Mouse (Mus musculus) heart, embryonic 12.5 days (tissue): ENCODE data around the gene Ccr3. TPM values are rescaled to one million over a fixed set of nuclear protein-coding genes. Genes with fewer than 3 reads are reported as not detected.
A peak's percentile ranks its signal among the peaks of the same experiment; 100 is the strongest.

Experiments
- ATAC-seq: fragments of 200-750 bp; cut with Nextera tagmentation; 2 replicates; pipeline ENCODE4 v1.8.0; 2017; ENCODE audit warnings: moderate TSS enrichment, moderate library complexity; ENCODE audit not compliant: insufficient number of reproducible peaks, low FRiP score
- H3K27ac ChIP-seq: fragments of 300-500 bp; sonication (generic); 2 replicates; pipeline ENCODE4 v1.5.1; 2016; ENCODE audit warnings: mild to moderate bottlenecking, moderate library complexity; ENCODE audit not compliant: poor library complexity, severe bottlenecking
- H3K27me3 ChIP-seq: fragments of 300-500 bp; sonication (generic); replicated peaks from 2 replicates; pipeline ENCODE4 v1.6.1; 2016; ENCODE audit warnings: mild to moderate bottlenecking, moderate library complexity
- H3K36me3 ChIP-seq: fragments of 300-500 bp; sonication (generic); 2 replicates; pipeline ENCODE4 v1.6.1; 2016; ENCODE audit warnings: mild to moderate bottlenecking, moderate library complexity
- H3K4me1 ChIP-seq: fragments of 300-500 bp; sonication (generic); replicated peaks from 2 replicates; pipeline ENCODE4 v1.6.1; 2016; ENCODE audit warnings: mild to moderate bottlenecking
- H3K4me2 ChIP-seq: fragments of 300-500 bp; sonication (generic); 2 replicates; pipeline ENCODE4 v1.6.1; 2016; ENCODE audit warnings: mild to moderate bottlenecking, moderate library complexity
- H3K4me3 ChIP-seq: fragments of 300-500 bp; sonication (generic); 2 replicates; pipeline ENCODE4 v1.5.1; 2016; ENCODE audit warnings: mild to moderate bottlenecking
- H3K9ac ChIP-seq: fragments of 300-500 bp; sonication (generic); 2 replicates; pipeline ENCODE4 v1.6.1; 2016; ENCODE audit warnings: mild to moderate bottlenecking, moderate library complexity
- H3K9me3 ChIP-seq: fragments of 300-500 bp; sonication (generic); replicated peaks from 2 replicates; pipeline ENCODE4 v1.6.1; 2016; ENCODE audit warnings: mild to moderate bottlenecking, moderate library complexity
- WGBS: fragments of 180-500 bp; shearing (Covaris S2); methylation state at CpG from one replicate; pipeline ENCODE4 v1.1.7; 2016; 5-methylcytosine and 5-hydroxymethylcytosine counted together
- polyA plus RNA-seq: library from polyadenylated mRNA; unstranded; fragments of >200 nt; fragmentation: Nextera tagmentation; extraction: Ambion mirVana; gene quantifications from 2 replicates; pipeline ENCODE4 v1.2.1, GENCODE M21; 2016

The Ccr3 gene
- polyA plus RNA-seq, 1 experiment from 2014 or later: 0.05 TPM

GRCm38 (mm10) chr9:123997719-123998118, 24.1 kb upstream of the Ccr3 start:
- no peaks in the 10 kb centered on the region for H3K9me3 ChIP-seq
- ATAC-seq: no peak
- no peak overlapping the region for H3K4me3 ChIP-seq
- WGBS: 36% methylated on average over 3 of the region's 3 CpGs
- no peak overlapping the region for H3K27ac ChIP-seq
- no peaks in the 10 kb centered on the region for H3K36me3 ChIP-seq
- no peaks in the 10 kb centered on the region for H3K27me3 ChIP-seq
- no peak overlapping the region for H3K9ac ChIP-seq
- no peaks in the 10 kb centered on the region for H3K4me1 ChIP-seq
- no peak overlapping the region for H3K4me2 ChIP-seq

GRCm38 (mm10) chr9:123999784-124000183, 22.0 kb upstream of the Ccr3 start:
- Histone ChIP-seq H3K9me3 (no peaks in the 10 kb centered on the region), H3K4me2 (no peak overlapping the region), H3K27me3 (no peaks in the 10 kb centered on the region), H3K36me3 (no peaks in the 10 kb centered on the region), H3K27ac (no peak overlapping the region), H3K4me3 (no peak overlapping the region), H3K9ac (no peak overlapping the region), H3K4me1 (no peaks in the 10 kb centered on the region)
- WGBS: 74% methylated on average over 2 of the region's 2 CpGs
- ATAC-seq: no peak

DNA sequence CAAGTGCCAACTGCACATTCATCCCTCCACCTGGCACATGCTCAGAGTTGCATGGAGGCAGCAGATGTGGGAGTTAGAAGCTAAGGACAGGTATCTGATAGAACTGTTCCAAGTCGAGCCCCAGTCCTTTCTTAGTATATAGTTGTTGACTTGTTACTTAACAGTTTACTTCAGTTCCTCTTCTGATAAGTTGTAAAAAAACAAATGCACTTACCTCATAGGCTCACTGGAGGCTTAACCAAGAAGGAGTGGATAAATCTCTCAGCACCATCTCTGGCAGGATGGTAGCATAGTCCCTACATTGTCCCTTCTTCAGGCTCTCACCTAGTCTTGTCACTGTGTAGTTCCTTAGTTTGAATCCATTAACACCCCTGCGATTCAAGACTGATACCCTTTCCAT, 9.1 kb upstream of the Ccr3 start:
- Histone ChIP-seq H3K4me3 (no peak overlapping the region), H3K27ac (no peak overlapping the region), H3K4me2 (no peak overlapping the region), H3K4me1 (no peaks in the 10 kb centered on the region), H3K27me3 (no peaks in the 10 kb centered on the region), H3K9me3 (no peaks in the 10 kb centered on the region), H3K36me3 (no peaks in the 10 kb centered on the region), H3K9ac (no peak overlapping the region)
- ATAC-seq: no peak
- 59% methylated on average over 2 of the region's 2 CpGs for WGBS

- no peak overlapping the region for H3K9ac ChIP-seq
- 77% methylated on average over 3 of the region's 3 CpGs for WGBS
- no peak overlapping the region for H3K4me2 ChIP-seq
- no peak overlapping the region for H3K4me3 ChIP-seq
- H3K9me3 ChIP-seq: no peaks in the 10 kb centered on the region
- ATAC-seq: no peak
- no peak overlapping the region for H3K27ac ChIP-seq
- H3K4me1 ChIP-seq: no peaks in the 10 kb centered on the region
- H3K36me3 ChIP-seq: no peaks in the 10 kb centered on the region
- H3K27me3 ChIP-seq: no peaks in the 10 kb centered on the region
Observed at GRCm38 (mm10) chr9:124013270-124013669, 8.5 kb upstream of the Ccr3 start.

- Histone ChIP-seq H3K27me3 (no peaks in the 10 kb centered on the region), H3K27ac (no peak overlapping the region), H3K9ac (no peak overlapping the region), H3K4me3 (no peak overlapping the region), H3K4me2 (no peak overlapping the region), H3K4me1 (no peaks in the 10 kb centered on the region), H3K36me3 (no peaks in the 10 kb centered on the region), H3K9me3 (no peaks in the 10 kb centered on the region)
- WGBS: 78% methylated on average over 2 of the region's 2 CpGs
- ATAC-seq: no peak
Observed at GRCm38 (mm10) chr9:124014985-124015652, 6.7 kb upstream of the Ccr3 start.

GRCm38 (mm10) chr9:124016048-124016447, 5.7 kb upstream of the Ccr3 start:
- H3K4me2 ChIP-seq: no peak overlapping the region
- WGBS: 45% methylated on average over 2 of the region's 2 CpGs
- ATAC-seq: no peak

DNA sequence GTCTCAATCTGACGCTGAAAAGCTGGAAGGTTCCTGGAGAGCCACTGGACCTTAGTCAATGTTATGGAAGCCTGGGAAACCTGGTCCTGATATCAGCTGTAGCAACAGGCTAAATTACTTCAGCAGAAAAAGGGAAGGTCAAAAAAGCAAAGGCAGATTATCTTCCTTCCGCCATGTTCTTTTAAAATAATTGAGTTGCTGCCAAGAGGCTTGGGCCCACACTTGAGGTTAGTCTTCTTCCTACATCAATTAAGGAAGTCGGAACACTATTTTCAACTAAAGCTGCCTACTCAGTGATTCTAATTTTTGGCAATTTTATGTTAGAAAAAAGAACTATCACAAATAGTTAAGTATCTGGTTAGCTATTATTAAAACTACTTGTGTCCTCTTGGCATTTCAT, 1.9 kb upstream of the Ccr3 start:
- ATAC-seq: no peak
- 67% methylated on average over 3 of the region's 3 CpGs for WGBS
- Histone ChIP-seq H3K36me3 (no peaks in the 10 kb centered on the region), H3K4me1 (no peaks in the 10 kb centered on the region), H3K27ac (no peak overlapping the region), H3K4me2 (no peak overlapping the region), H3K9me3 (no peaks in the 10 kb centered on the region), H3K9ac (no peak overlapping the region), H3K4me3 (no peak overlapping the region), H3K27me3 (no peaks in the 10 kb centered on the region)

More at GRCm38 (mm10) chr9:124016048-124016447, 5.7 kb upstream of the Ccr3 start:
- Histone ChIP-seq H3K27ac (no peak overlapping the region), H3K9ac (no peak overlapping the region), H3K27me3 (no peaks in the 10 kb centered on the region), H3K9me3 (no peaks in the 10 kb centered on the region), H3K4me3 (no peak overlapping the region), H3K36me3 (no peaks in the 10 kb centered on the region), H3K4me1 (no peaks in the 10 kb centered on the region)

GRCm38 (mm10) chr9:124033345-124033744, 11.6 kb downstream of the Ccr3 start:
- Histone ChIP-seq H3K9me3 (no peaks in the 10 kb centered on the region), H3K27me3 (no peaks in the 10 kb centered on the region), H3K27ac (no peak overlapping the region), H3K9ac (no peak overlapping the region), H3K36me3 (no peaks in the 10 kb centered on the region), H3K4me2 (no peak overlapping the region), H3K4me1 (peaks cover 8% of the 10 kb centered on the region; the same call in 1 of the 2 replicates), H3K4me3 (no peak overlapping the region)
- 45% methylated on average over 1 of the region's 1 CpGs for WGBS
- no peak for ATAC-seq

- Histone ChIP-seq H3K36me3 (no peaks in the 10 kb centered on the region), H3K4me1 (peaks cover 8% of the 10 kb centered on the region; the same call in 1 of the 2 replicates), H3K27me3 (no peaks in the 10 kb centered on the region), H3K27ac (no peak overlapping the region), H3K4me3 (no peak overlapping the region), H3K4me2 (no peak overlapping the region), H3K9me3 (no peaks in the 10 kb centered on the region), H3K9ac (no peak overlapping the region)
- ATAC-seq: peak; percentile 84
- WGBS: 15% methylated on average over 4 of the region's 4 CpGs
Observed at GRCm38 (mm10) chr9:124037707-124038106, 15.9 kb downstream of the Ccr3 start.

- H3K9ac ChIP-seq: no peak overlapping the region
- H3K27me3 ChIP-seq: no peaks in the 10 kb centered on the region
- whole genome bisulfite sequencing: 52% methylated on average over 2 of the region's 2 CpGs
- H3K4me3 ChIP-seq: no peak overlapping the region
- ATAC-seq: no peak; the same call in 1 of the 2 replicates
- H3K9me3 ChIP-seq: no peaks in the 10 kb centered on the region
- H3K4me1 ChIP-seq: peaks cover 8% of the 10 kb centered on the region; the same call in 1 of the 2 replicates
- H3K4me2 ChIP-seq: no peak overlapping the region
- no peaks in the 10 kb centered on the region for H3K36me3 ChIP-seq
- no peak overlapping the region for H3K27ac ChIP-seq
Observed at GRCm38 (mm10) chr9:124038158-124038582, 16.4 kb downstream of the Ccr3 start.

DNA sequence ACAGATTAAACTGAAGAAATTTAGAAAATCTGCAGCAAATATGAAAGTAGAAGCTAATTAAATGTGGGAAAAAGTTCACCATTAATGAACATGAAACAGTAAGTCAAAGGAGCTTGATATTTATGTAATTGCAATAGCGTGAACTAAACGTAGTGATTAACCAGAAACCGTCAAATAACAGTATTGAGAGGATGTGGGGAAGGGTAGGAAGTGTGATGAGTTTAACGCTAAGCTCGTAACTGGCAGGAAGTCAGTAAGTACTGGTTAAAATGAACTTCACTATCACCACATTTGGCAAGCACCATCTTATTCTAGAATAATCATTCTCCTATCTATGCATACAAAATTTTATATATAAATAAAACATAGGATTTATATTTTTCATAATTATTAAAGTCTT, 17.2 kb downstream of the Ccr3 start:
- H3K9ac ChIP-seq: no peak overlapping the region
- H3K27me3 ChIP-seq: no peaks in the 10 kb centered on the region
- H3K27ac ChIP-seq: no peak overlapping the region
- no peaks in the 10 kb centered on the region for H3K36me3 ChIP-seq
- 77% methylated on average over 5 of the region's 5 CpGs for WGBS
- H3K4me2 ChIP-seq: no peak overlapping the region
- H3K9me3 ChIP-seq: no peaks in the 10 kb centered on the region
- no peak for ATAC-seq
- H3K4me3 ChIP-seq: no peak overlapping the region
- peaks cover 8% of the 10 kb centered on the region; the same call in 1 of the 2 replicates for H3K4me1 ChIP-seq

DNA sequence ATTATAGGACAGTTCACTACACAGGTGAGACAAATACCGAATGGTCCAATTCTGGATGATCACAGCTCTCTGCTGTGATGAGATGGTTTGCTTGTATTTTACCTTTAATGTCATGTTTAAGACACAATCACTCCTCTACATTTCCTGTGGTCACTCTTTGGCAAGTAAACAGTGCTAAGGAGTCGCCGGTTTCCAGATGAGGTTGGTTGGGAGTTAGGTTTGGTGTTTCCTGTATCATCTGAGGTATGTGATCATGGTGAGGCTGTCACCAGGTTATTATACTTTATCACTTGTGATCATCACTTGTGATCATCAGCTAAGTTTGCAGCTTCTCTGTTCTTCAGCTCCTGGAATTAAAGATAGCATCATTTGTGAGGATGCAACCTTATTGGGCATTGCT, 19.2 kb downstream of the Ccr3 start:
- Histone ChIP-seq H3K4me2 (no peak overlapping the region), H3K4me3 (no peak overlapping the region), H3K27me3 (no peaks in the 10 kb centered on the region), H3K36me3 (no peaks in the 10 kb centered on the region), H3K9ac (no peak overlapping the region), H3K27ac (no peak overlapping the region), H3K9me3 (no peaks in the 10 kb centered on the region), H3K4me1 (peaks cover 8% of the 10 kb centered on the region; the same call in 1 of the 2 replicates)
- 73% methylated on average over 3 of the region's 3 CpGs for WGBS
- no peak for ATAC-seq
